Mouse (Mus musculus): ENCODE measurements at regions not wholly inside any gene's neighbourhood (a gene's known extent, or its start where the extent isn't known, plus 50 kb on each side); places are given as distances from the start of the nearest gene placed in this dataset.

DNA sequence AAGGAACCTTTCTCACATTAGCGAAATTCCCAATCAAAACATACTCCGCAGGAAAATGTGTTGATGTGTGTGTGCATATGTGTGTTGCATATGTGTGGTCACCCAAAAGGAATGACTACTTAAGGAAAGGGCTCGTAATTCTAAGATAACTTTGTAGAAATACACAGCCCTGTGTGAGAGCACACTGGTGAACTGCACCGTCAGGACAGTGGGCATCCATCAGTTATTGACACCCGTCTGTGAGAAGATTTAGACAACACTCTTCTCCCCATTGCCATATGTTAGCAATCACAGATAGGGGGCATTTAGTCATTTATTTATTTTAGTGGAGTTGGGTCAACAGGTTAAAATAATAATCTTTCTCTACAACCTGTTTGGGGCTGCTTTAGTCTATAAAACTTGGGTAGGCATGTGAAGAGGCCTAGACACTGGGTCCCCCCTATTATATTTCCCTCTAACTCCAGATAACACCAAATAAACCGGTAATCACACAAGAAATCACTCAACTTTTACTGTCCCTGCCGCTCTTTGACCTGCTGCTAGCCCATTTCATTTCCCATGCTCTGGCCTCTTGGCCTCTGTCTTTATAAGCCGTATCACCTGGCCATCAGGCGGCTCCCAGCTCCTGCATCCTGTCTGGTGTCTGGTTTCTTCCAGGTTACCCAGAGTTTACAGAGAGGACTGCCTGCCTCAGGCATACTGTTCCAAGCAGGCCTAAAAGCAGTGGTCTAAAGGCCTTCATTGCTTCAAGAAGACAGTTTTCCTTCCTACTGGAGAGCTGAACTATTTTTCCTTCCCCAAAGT lies 169.8 kb upstream of the Arrdc4 start:
- TF ChIP-seq CTCF (IDR thresholded peaks at IDR 0.05; ENCODE audit: low read depth, low read length) (no peak), POLR2A (IDR thresholded peaks at IDR 0.05; ENCODE audit: insufficient read depth, low read length) (no peak)
